Comparison of ENCODE assay signal across 22 mouse cellular contexts in the genomic region with DNA sequence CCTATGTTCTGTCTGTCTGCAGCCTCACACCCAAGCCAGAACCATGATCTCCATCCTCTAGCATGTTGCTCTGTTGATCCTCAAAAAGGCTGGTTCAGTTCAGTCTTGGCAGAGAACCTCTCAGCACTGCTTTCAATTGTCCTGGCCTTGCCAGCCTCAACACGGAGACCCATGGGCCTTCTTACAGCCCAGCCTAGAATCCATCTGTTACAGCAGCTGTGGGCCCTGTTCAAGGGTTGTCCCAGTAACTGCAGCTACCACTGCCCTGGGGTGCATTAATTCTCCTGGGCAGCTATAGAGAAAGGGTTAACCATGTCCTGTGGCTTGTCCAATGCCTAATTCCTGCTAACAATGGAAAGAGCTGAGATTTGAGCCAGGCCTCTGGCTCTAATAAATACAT. TPM values are rescaled to one million over a fixed set of nuclear protein-coding genes. Genes with fewer than 3 reads are reported as not detected.
A peak's percentile ranks its signal among the peaks of the same experiment; 100 is the strongest.
DNase-seq lines count a peak whose midpoint lies in the region; ATAC-seq and TF ChIP-seq lines count a peak whose summit lies in the region.
"Had no signal": no experiment of that assay in that cellular context is flagged by ENCODE, and none has a peak within 500 bp of the region (broad histone marks: within the 10 kb centered on the region; RNA-seq: fewer than 3 reads in every experiment).

No protein-coding gene starts in this region.

- H3K4me1 ChIP-seq in hindbrain, embryonic 10.5 days (replicated peaks), result peaks cover 7% of the 10 kb centered on the region; the same call in 1 of the 2 replicates
- H3K4me1 ChIP-seq in hindbrain, embryonic 12.5 days, result peaks cover 2% of the 10 kb centered on the region; the same call in 1 of the 2 replicates
- H3K4me1 ChIP-seq in hindbrain, postnatal 0 days (ENCODE audit: insufficient read depth, low read length), result no peaks in the 10 kb centered on the region
- peaks cover 5% of the 10 kb centered on the region for H3K4me1 ChIP-seq in hindbrain, embryonic 13.5 days (replicated peaks)
- no peaks in the 10 kb centered on the region for H3K4me1 ChIP-seq in midbrain, postnatal 0 days (ENCODE audit: insufficient read depth, low read length)
- peaks cover 3% of the 10 kb centered on the region; the same call in 1 of the 2 replicates for H3K4me1 ChIP-seq in midbrain, embryonic 16.5 days (ENCODE audit: control insufficient read depth, insufficient read depth, low read length)
- H3K4me1 ChIP-seq: embryonic facial prominence, embryonic 13.5 days; forebrain, embryonic 13.5 days had no signal

- WGBS in hindbrain, embryonic 10.5 days, result 91% methylated on average over 1 of the region's 1 CpGs
- 83% methylated on average over 1 of the region's 1 CpGs for WGBS in hindbrain, embryonic 12.5 days
- 58% methylated on average over 1 of the region's 1 CpGs for WGBS in hindbrain, postnatal 0 days
- 81% methylated on average over 1 of the region's 1 CpGs for WGBS in hindbrain, embryonic 13.5 days
- 61% methylated on average over 1 of the region's 1 CpGs for WGBS in midbrain, postnatal 0 days
- WGBS in midbrain, embryonic 16.5 days, result 50% methylated on average over 1 of the region's 1 CpGs

- no peaks in the 10 kb centered on the region for H3K27me3 ChIP-seq in hindbrain, embryonic 10.5 days (ENCODE audit: insufficient read depth, poor library complexity, severe bottlenecking)
- no peaks in the 10 kb centered on the region for H3K27me3 ChIP-seq in hindbrain, embryonic 12.5 days
- no peaks in the 10 kb centered on the region for H3K27me3 ChIP-seq in hindbrain, postnatal 0 days (ENCODE audit: insufficient read depth, low read length)
- no peaks in the 10 kb centered on the region for H3K27me3 ChIP-seq in hindbrain, embryonic 13.5 days
- no peaks in the 10 kb centered on the region for H3K27me3 ChIP-seq in midbrain, postnatal 0 days (ENCODE audit: insufficient read depth, low read length)
- H3K27me3 ChIP-seq in midbrain, embryonic 16.5 days (ENCODE audit: control insufficient read depth, insufficient read depth, low read depth, low read length), result no peaks in the 10 kb centered on the region
- H3K27me3 ChIP-seq in myocyte (ENCODE audit: control insufficient read depth, insufficient read depth, insufficient read length), result no peaks in the 10 kb centered on the region
- H3K27me3 ChIP-seq: embryonic facial prominence, embryonic 13.5 days; forebrain, embryonic 13.5 days; heart, embryonic 12.5 days; heart, embryonic 15.5 days had no signal

- TF ChIP-seq CTCF in hindbrain, postnatal 0 days (IDR thresholded peaks at IDR 0.05; ENCODE audit: low read depth), result no peak
- no peak for TF ChIP-seq CTCF in midbrain, postnatal 0 days (IDR thresholded peaks at IDR 0.05)

- no peak for DNase-seq in hindbrain, embryonic 10.5 days (ENCODE audit: low spot score)
- peak; percentile 18 for DNase-seq in hindbrain, postnatal 0 days (ENCODE audit: low spot score)
- peak; percentile 37 for DNase-seq in midbrain, postnatal 0 days (ENCODE audit: low spot score)
- no peak for DNase-seq in adrenal gland, postnatal 4 days (ENCODE audit: low spot score in 2 of 2)
- DNase-seq: adrenal gland, adult 2 months; cerebellum, adult 11 months; cerebellum, adult 2 months; cerebellum, adult 9-11 months; gastrocnemius, postnatal 10 days; gastrocnemius, postnatal 36 days had no signal

- no peaks in the 10 kb centered on the region for H3K9me3 ChIP-seq in hindbrain, embryonic 10.5 days
- H3K9me3 ChIP-seq in hindbrain, embryonic 12.5 days (replicated peaks), result no peaks in the 10 kb centered on the region
- no peaks in the 10 kb centered on the region for H3K9me3 ChIP-seq in hindbrain, postnatal 0 days (ENCODE audit: low read length)
- no peaks in the 10 kb centered on the region for H3K9me3 ChIP-seq in hindbrain, embryonic 13.5 days
- no peaks in the 10 kb centered on the region for H3K9me3 ChIP-seq in midbrain, postnatal 0 days (ENCODE audit: low read length)
- H3K9me3 ChIP-seq in midbrain, embryonic 16.5 days (replicated peaks; ENCODE audit: control insufficient read depth, low read length, poor library complexity, severe bottlenecking), result no peaks in the 10 kb centered on the region
- H3K9me3 ChIP-seq: embryonic facial prominence, embryonic 13.5 days; forebrain, embryonic 10.5 days; forebrain, embryonic 13.5 days; heart, embryonic 12.5 days; heart, embryonic 15.5 days had no signal

- no peak overlapping the region for H3K9ac ChIP-seq in hindbrain, embryonic 12.5 days
- no peak overlapping the region for H3K9ac ChIP-seq in hindbrain, postnatal 0 days (replicated peaks; ENCODE audit: low read length)
- H3K9ac ChIP-seq in hindbrain, embryonic 13.5 days, result no peak overlapping the region
- no peak overlapping the region for H3K9ac ChIP-seq in midbrain, postnatal 0 days (replicated peaks; ENCODE audit: low read length, poor library complexity, severe bottlenecking)
- no peak overlapping the region for H3K9ac ChIP-seq in midbrain, embryonic 16.5 days (ENCODE audit: low read depth, low read length)
- H3K9ac ChIP-seq: embryonic facial prominence, embryonic 13.5 days; forebrain, embryonic 13.5 days; heart, embryonic 12.5 days; heart, embryonic 15.5 days had no signal

- H3K4me2 ChIP-seq in hindbrain, embryonic 12.5 days (replicated peaks), result no peak overlapping the region
- H3K4me2 ChIP-seq in hindbrain, postnatal 0 days (ENCODE audit: low read depth, low read length), result no peak overlapping the region
- H3K4me2 ChIP-seq in hindbrain, embryonic 13.5 days, result no peak overlapping the region
- H3K4me2 ChIP-seq in midbrain, postnatal 0 days (ENCODE audit: low read depth, low read length, poor library complexity, severe bottlenecking), result no peak overlapping the region
- H3K4me2 ChIP-seq in midbrain, embryonic 16.5 days (ENCODE audit: low read length), result no peak overlapping the region
- no peak overlapping the region for H3K4me2 ChIP-seq in myocyte (ENCODE audit: low read depth)
- H3K4me2 ChIP-seq: embryonic facial prominence, embryonic 13.5 days; forebrain, embryonic 13.5 days; heart, embryonic 12.5 days; heart, embryonic 15.5 days had no signal

- no peaks in the 10 kb centered on the region for H3K79me2 ChIP-seq in myocyte (ENCODE audit: control insufficient read depth, insufficient read depth)

- no peak for ATAC-seq in hindbrain, embryonic 12.5 days (ENCODE audit: low FRiP score)
- peak; percentile 68 for ATAC-seq in hindbrain, postnatal 0 days
- no peak; the same call in 1 of the 2 replicates for ATAC-seq in hindbrain, embryonic 13.5 days (ENCODE audit: low FRiP score)
- ATAC-seq in midbrain, postnatal 0 days (ENCODE audit: low FRiP score), result no peak
- ATAC-seq in midbrain, embryonic 16.5 days, result no peak
- ATAC-seq: CD4-positive, CD25-positive, alpha-beta regulatory T cell, adult 4 months; forebrain, embryonic 13.5 days; forebrain, embryonic 16.5 days; intestine, postnatal 0 days had no signal

- H3K36me3 ChIP-seq in hindbrain, embryonic 10.5 days, result no peaks in the 10 kb centered on the region
- 0 out of 2 replicates have a peak, but pooled peaks cover under 1% of the 10 kb centered on the region for H3K36me3 ChIP-seq in hindbrain, embryonic 12.5 days
- H3K36me3 ChIP-seq in hindbrain, postnatal 0 days (ENCODE audit: insufficient read depth, low read length), result no peaks in the 10 kb centered on the region
- no peaks in the 10 kb centered on the region for H3K36me3 ChIP-seq in hindbrain, embryonic 13.5 days
- H3K36me3 ChIP-seq in midbrain, postnatal 0 days (ENCODE audit: insufficient read depth, low read length), result no peaks in the 10 kb centered on the region
- no peaks in the 10 kb centered on the region for H3K36me3 ChIP-seq in midbrain, embryonic 16.5 days (ENCODE audit: control insufficient read depth, insufficient read depth, low read length)
- no peaks in the 10 kb centered on the region for H3K36me3 ChIP-seq in myocyte (ENCODE audit: control insufficient read depth, insufficient read depth)
- H3K36me3 ChIP-seq: embryonic facial prominence, embryonic 13.5 days; forebrain, embryonic 10.5 days; heart, embryonic 12.5 days; heart, embryonic 15.5 days had no signal

- H3ac ChIP-seq in myocyte (ENCODE audit: control insufficient read depth, insufficient read length), result no peak overlapping the region

- TF ChIP-seq POLR2A in myocyte (IDR thresholded peaks at IDR 0.05; ENCODE audit: insufficient read length, low read depth), result no peak

- peak overlapping the region; percentile 29; the same call in 1 of the 2 replicates for H3K27ac ChIP-seq in hindbrain, embryonic 10.5 days
- no peak overlapping the region for H3K27ac ChIP-seq in hindbrain, embryonic 12.5 days
- H3K27ac ChIP-seq in hindbrain, postnatal 0 days, result no peak overlapping the region; the same call in 1 of the 2 replicates
- no peak overlapping the region for H3K27ac ChIP-seq in hindbrain, embryonic 13.5 days
- no peak overlapping the region for H3K27ac ChIP-seq in midbrain, postnatal 0 days (ENCODE audit: low read depth, low read length)
- H3K27ac ChIP-seq in midbrain, embryonic 16.5 days (ENCODE audit: low read length), result no peak overlapping the region
- H3K27ac ChIP-seq: embryonic facial prominence, embryonic 13.5 days; forebrain, embryonic 10.5 days; forebrain, embryonic 13.5 days; heart, embryonic 15.5 days had no signal

- no peak overlapping the region for H3K4me3 ChIP-seq in hindbrain, embryonic 10.5 days
- no peak overlapping the region for H3K4me3 ChIP-seq in hindbrain, embryonic 12.5 days
- H3K4me3 ChIP-seq in hindbrain, postnatal 0 days (ENCODE audit: low read length), result no peak overlapping the region
- H3K4me3 ChIP-seq in hindbrain, embryonic 13.5 days, result no peak overlapping the region
- no peak overlapping the region for H3K4me3 ChIP-seq in midbrain, postnatal 0 days (ENCODE audit: low read depth, low read length)
- H3K4me3 ChIP-seq in midbrain, embryonic 16.5 days (ENCODE audit: low read depth, low read length), result no peak overlapping the region
- H3K4me3 ChIP-seq in myocyte, result no peak overlapping the region
- H3K4me3 ChIP-seq: embryonic facial prominence, embryonic 13.5 days; forebrain, embryonic 10.5 days; forebrain, embryonic 13.5 days; heart, embryonic 12.5 days; heart, embryonic 15.5 days had no signal

TF ChIP-seq in myocyte, 11 proteins besides CTCF, POLR2A, EP300 and RAD21 (continues in another document):
- peak in 1 of 3 experiments; percentile 21 for TF ChIP-seq MYOD1 (IDR thresholded peaks at IDR 0.05; ENCODE audit: control insufficient read depth in 1 of 3, insufficient read length in 2 of 3, low read depth in 2 of 3)

RNA-seq across cellular contexts. Expression of a gene that starts 42.5 kb away (rescaled TPM):
- polyA plus RNA-seq in hindbrain, embryonic 10.5 days (2016; fragmentation: Nextera tagmentation; extraction: Ambion mirVana), result 1.1 and 1.6 TPM in 2 replicates
- polyA plus RNA-seq in hindbrain, embryonic 12.5 days (2016; fragmentation: Nextera tagmentation; extraction: Ambion mirVana), result 1.0 and 1.2 TPM in 2 replicates
- total RNA-seq in hindbrain, postnatal 0 days (2014; rRNA removed), result 1.7 and 8.1 TPM in 2 replicates
- 0.73 and 0.75 TPM in 2 replicates for polyA plus RNA-seq in hindbrain, postnatal 0 days (2015; fragmentation: Nextera tagmentation; extraction: Ambion mirVana)
- 0.57 and 0.73 TPM in 2 replicates for polyA plus RNA-seq in hindbrain, embryonic 13.5 days (2015; fragmentation: Nextera tagmentation; extraction: Ambion mirVana)
- 0.57 and 1.6 TPM in 2 replicates for total RNA-seq in midbrain, postnatal 0 days (2014; rRNA removed)
- 0.48 and 0.74 TPM in 2 replicates for polyA plus RNA-seq in midbrain, postnatal 0 days (2015; fragmentation: Nextera tagmentation; extraction: Ambion mirVana)
- polyA plus RNA-seq in midbrain, embryonic 16.5 days (2015; fragmentation: Nextera tagmentation; extraction: Ambion mirVana), result 0.73 and 1.0 TPM in 2 replicates
- 21.7 TPM for polyA plus RNA-seq in myocyte (2012; fragmentation: generic; extraction: Trizol)
- 1 to 10 TPM; 1.1 to 3.5 TPM for total RNA-seq in adrenal gland, postnatal 4 days (2021)
- polyA plus RNA-seq: CD4-positive, CD25-positive, alpha-beta regulatory T cell, adult 4 months had no signal

Comparison
In these comparisons a context has a peak if more than half of its experiments do, and no peak if none do; other contexts are left out.
1. DNase-seq: peak in hindbrain, postnatal 0 days (single experiment) and midbrain, postnatal 0 days (single experiment); none in hindbrain, embryonic 10.5 days (single experiment) and adrenal gland, postnatal 4 days (0 of 2).